Mouse (Mus musculus): Measurements from ENCODE around the gene Pik3c2a.

Pik3c2a gene

GRCm38 (mm10) chr7:116431661-116432060 is 11.6 kb downstream of the Pik3c2a start:
- CTCF ChIA-PET = no interaction called here
- POLR2A ChIA-PET = interaction anchor here in 1 of 4 experiments (2.6 kb wide), 1 partner anchor 12 kb away, joined by 10 read pairs; the partner anchor contains the start of gene Pik3c2a

GRCm38 (mm10) chr7:116430926-116431325 is 12.3 kb downstream of the Pik3c2a start:
- POLR2A ChIA-PET = interaction anchor here in 2 of 4 experiments (0.9 to 2.6 kb wide), 3 partner anchors 9 to 13 kb away, joined by 3 to 10 read pairs (median 7); partner anchors contain the start of gene Pik3c2a (in 2 of the 2)
- CTCF ChIA-PET = interaction anchor here in 1 of 4 experiments (0.6 kb wide), 1 partner anchor 178 kb away, joined by 6 read pairs; no protein-coding TSS in a partner anchor

GRCm38 (mm10) chr7:116427206-116427605 is 16.0 kb downstream of the Pik3c2a start:
- CTCF ChIA-PET = interaction anchor here in 1 of 4 experiments (0.7 kb wide), 1 partner anchor 153 kb away, joined by 3 read pairs; no protein-coding TSS in a partner anchor
- POLR2A ChIA-PET = interaction anchor here in 2 of 4 experiments (1.3 to 2.7 kb wide), 5 partner anchors 11 to 16 kb away, joined by 3 to 13 read pairs (median 6); partner anchors contain the start of gene Pik3c2a (in 2 of the 2)

GRCm38 (mm10) chr7:116425771-116426170 is 17.5 kb downstream of the Pik3c2a start:
- ChIA-PET POLR2A (interaction anchor here in 1 of 4 experiments (2.7 kb wide), 1 partner anchor 18 kb away, joined by 8 read pairs; the partner anchor contains the start of gene Pik3c2a), CTCF (no interaction called here)

GRCm38 (mm10) chr7:116421081-116421480 is 22.2 kb downstream of the Pik3c2a start:
- POLR2A ChIA-PET = interaction anchor here in 2 of 4 experiments (0.6 to 1.1 kb wide), 3 partner anchors 9 to 1674 kb away, joined by 3 read pairs; partner anchors contain the start of gene Pik3c2a (in 1 of the 2)
- CTCF ChIA-PET = no interaction called here

- ChIA-PET CTCF (interaction anchor here in 2 of 4 experiments (0.5 to 0.7 kb wide), 2 partner anchors 15 to 493 kb away, joined by 4 to 18 read pairs; no protein-coding TSS in a partner anchor), POLR2A (interaction anchor here in 2 of 4 experiments (1.1 to 1.2 kb wide), 2 partner anchors 29 to 34 kb away, joined by 3 read pairs; partner anchors contain the start of gene Pik3c2a (in 1 of the 2))
These were observed 33.8 kb downstream of the Pik3c2a start for GRCm38 (mm10) chr7:116409438-116409837.

GRCm38 (mm10) chr7:116392329-116392728 is 50.9 kb downstream of the Pik3c2a start:
- ChIA-PET CTCF (interaction anchor here in 2 of 4 experiments (0.6 to 1.0 kb wide), 2 partner anchors 216 kb away, joined by 6 to 14 read pairs; no protein-coding TSS in a partner anchor), POLR2A (interaction anchor here in 3 of 4 experiments (0.6 to 2.6 kb wide), 4 partner anchors 11 to 300 kb away, joined by 3 to 5 read pairs (median 3); partner anchors contain the start of gene Pik3c2a (in 1 of the 3))

GRCm38 (mm10) chr7:116387389-116387788 is 55.9 kb downstream of the Pik3c2a start:
- POLR2A ChIA-PET = interaction anchor here in 2 of 4 experiments (0.6 to 0.9 kb wide), 4 partner anchors 9 to 130 kb away, joined by 3 to 6 read pairs (median 4); partner anchors contain the start of gene Nucb2 (in 1 of the 2)
- CTCF ChIA-PET = interaction anchor here in 3 of 4 experiments (0.5 to 0.7 kb wide), 4 partner anchors 9 to 263 kb away, joined by 3 to 6 read pairs (median 4); no protein-coding TSS in a partner anchor

- POLR2A ChIA-PET = interaction anchor here in 2 of 4 experiments (1.1 to 1.4 kb wide), 5 partner anchors 8 to 71 kb away, joined by 3 read pairs; partner anchors contain the start of gene Plekha7 (in 1 of the 2)
- CTCF ChIA-PET = interaction anchor here in 2 of 4 experiments (0.6 to 2.6 kb wide), 3 partner anchors 229 to 411 kb away, joined by 3 to 10 read pairs (median 3); no protein-coding TSS in a partner anchor
These were observed 64.1 kb downstream of the Pik3c2a start for GRCm38 (mm10) chr7:116379181-116379580.

GRCm38 (mm10) chr7:116374284-116374683 is 69.0 kb downstream of the Pik3c2a start:
- POLR2A ChIA-PET = interaction anchor here in 1 of 4 experiments (0.6 kb wide), 1 partner anchor 238 kb away, joined by 3 read pairs; no protein-coding TSS in a partner anchor
- CTCF ChIA-PET = no interaction called here

- POLR2A ChIA-PET = interaction anchor here in 1 of 4 experiments (0.5 to 1.3 kb wide), 6 partner anchors 9 to 169 kb away, joined by 3 to 4 read pairs (median 4); partner anchors contain the start of gene Nucb2
- CTCF ChIA-PET = interaction anchor here in 2 of 4 experiments (0.5 to 1.4 kb wide), 4 partner anchors 168 to 272 kb away, joined by 3 to 8 read pairs (median 3); partner anchors contain the start of gene Nucb2 (in 1 of the 2)
These were observed 107.0 kb downstream of the Pik3c2a start for GRCm38 (mm10) chr7:116336226-116336625.

- POLR2A ChIA-PET = interaction anchor here in 3 of 4 experiments (0.6 to 6.1 kb wide), 20 partner anchors 8 to 295 kb away, joined by 3 to 80 read pairs (median 4); partner anchors contain the start of genes Plekha7 (in 3 of the 3) and Pik3c2a (in 1 of the 3)
- CTCF ChIA-PET = interaction anchor here in 2 of 4 experiments (0.5 to 0.6 kb wide), 3 partner anchors 20 to 273 kb away, joined by 3 to 8 read pairs (median 8); no protein-coding TSS in a partner anchor
These were observed 108.1 kb downstream of the Pik3c2a start for GRCm38 (mm10) chr7:116335133-116335532.

GRCm38 (mm10) chr7:116334669-116335038 is 108.6 kb downstream of the Pik3c2a start:
- ChIA-PET POLR2A (interaction anchor here in 3 of 4 experiments (0.6 to 6.1 kb wide), 24 partner anchors 8 to 294 kb away, joined by 3 to 80 read pairs (median 4); partner anchors contain the start of genes Plekha7 (in 3 of the 3) and Pik3c2a (in 1 of the 3)), CTCF (interaction anchor here in 1 of 4 experiments (0.5 kb wide), 1 partner anchor 274 kb away, joined by 10 read pairs; no protein-coding TSS in a partner anchor)

- CTCF ChIA-PET = interaction anchor here in 2 of 4 experiments (0.5 to 1.6 kb wide), 3 partner anchors 10 to 275 kb away, joined by 3 to 10 read pairs (median 8); no protein-coding TSS in a partner anchor
- POLR2A ChIA-PET = interaction anchor here in 3 of 4 experiments (0.5 to 6.1 kb wide), 52 partner anchors 8 to 294 kb away, joined by 3 to 80 read pairs (median 4); partner anchors contain the start of genes Plekha7 (in 3 of the 3), Pik3c2a (in 2 of the 3) and Nucb2 (in 1 of the 3)
These were observed 109.3 kb downstream of the Pik3c2a start, which contains the start of gene Rps13 for GRCm38 (mm10) chr7:116333713-116334668. Rps13 (minus strand) TSS chr7:116334195.

GRCm38 (mm10) chr7:116331246-116331645 is 112.0 kb downstream of the Pik3c2a start:
- CTCF ChIA-PET = interaction anchor here in 2 of 4 experiments (0.6 kb wide), 3 partner anchors 22 to 277 kb away, joined by 3 to 6 read pairs (median 3); no protein-coding TSS in a partner anchor
- POLR2A ChIA-PET = interaction anchor here in 3 of 4 experiments (0.7 to 6.1 kb wide), 22 partner anchors 8 to 1355 kb away, joined by 3 to 80 read pairs (median 4); partner anchors contain the start of genes Plekha7 (in 3 of the 3) and Pik3c2a (in 1 of the 3)

- POLR2A ChIA-PET = interaction anchor here in 2 of 4 experiments (1.0 to 8.0 kb wide), 6 partner anchors 12 to 68 kb away, joined by 3 to 80 read pairs (median 18); partner anchors contain the start of gene Plekha7 (in 2 of the 2)
- CTCF ChIA-PET = no interaction called here
These were observed 113.4 kb downstream of the Pik3c2a start for GRCm38 (mm10) chr7:116329858-116330257.

- ChIA-PET CTCF (interaction anchor here in 2 of 4 experiments (0.7 kb wide), 2 partner anchors 67 to 75 kb away, joined by 3 to 5 read pairs; no protein-coding TSS in a partner anchor), POLR2A (interaction anchor here in 3 of 4 experiments (0.6 to 8.0 kb wide), 17 partner anchors 10 to 365 kb away, joined by 3 to 66 read pairs (median 4); partner anchors contain the start of gene Plekha7 (in 2 of the 3))
These were observed 114.5 kb downstream of the Pik3c2a start for GRCm38 (mm10) chr7:116328777-116329176.
